Mouse (Mus musculus): ENCODE data around the gene Zbed4.

GRCm38 (mm10) chr15:88819906-88820303 lies 68.4 kb downstream of the Zbed4 start:
- TF ChIP-seq POLR2A (IDR thresholded peaks at IDR 0.05; ENCODE audit: control insufficient read depth, extremely low read depth, insufficient read depth, low read length, poor library complexity): no peak
- no peak for TF ChIP-seq CTCF (IDR thresholded peaks at IDR 0.05; ENCODE audit: borderline replicate concordance, control insufficient read depth, extremely low read depth, insufficient read depth, low read length, poor library complexity)
